In genomic region chr11:97108976-97109375, GRCm38 (mm10) we compare ENCODE assay signal across 23 mouse cellular contexts. TPM values are rescaled to one million over a fixed set of nuclear protein-coding genes. Genes with fewer than 3 reads are reported as not detected.
"Had no signal": no experiment of that assay in that cellular context is flagged by ENCODE, and none has a peak within 500 bp of the region (broad histone marks: within the 10 kb centered on the region; RNA-seq: fewer than 3 reads in every experiment).

No protein-coding gene starts in this region.

- DNase-seq: kidney, postnatal 25 days; layer of hippocampus, adult 9-11 months; liver; lung, adult 18-20 months; lung, postnatal 10 days; lung, postnatal 36 days; right cerebral cortex, postnatal 25 days; spleen, adult 18-20 months; thymus, postnatal 25 days had no signal

- H3K36me3 ChIP-seq: limb, embryonic 10.5 days; limb, embryonic 13.5 days; liver, embryonic 12.5 days; liver, embryonic 15.5 days; lung, embryonic 15.5 days; midbrain, embryonic 10.5 days; midbrain, embryonic 13.5 days; neural tube, embryonic 12.5 days; neural tube, embryonic 15.5 days; stomach, embryonic 15.5 days had no signal

- H3K27ac ChIP-seq: kidney, postnatal 0 days; layer of hippocampus, adult 2 months; limb, embryonic 10.5 days; limb, embryonic 13.5 days; liver, embryonic 12.5 days; liver, embryonic 15.5 days; lung, embryonic 15.5 days; midbrain, embryonic 10.5 days; midbrain, embryonic 13.5 days; neural tube, embryonic 12.5 days; neural tube, embryonic 15.5 days; stomach, embryonic 15.5 days had no signal

- H3K9me3 ChIP-seq: limb, embryonic 10.5 days; limb, embryonic 13.5 days; liver, embryonic 12.5 days; liver, embryonic 15.5 days; lung, embryonic 15.5 days; megakaryocyte, embryonic 14.5 days; midbrain, embryonic 10.5 days; midbrain, embryonic 13.5 days; neural tube, embryonic 12.5 days; neural tube, embryonic 15.5 days; stomach, embryonic 15.5 days had no signal

- H3K4me1 ChIP-seq: liver, embryonic 12.5 days; liver, embryonic 15.5 days; neural tube, embryonic 15.5 days had no signal

- H3K4me3 ChIP-seq: layer of hippocampus, adult 2 months; limb, embryonic 10.5 days; limb, embryonic 13.5 days; liver, embryonic 12.5 days; liver, embryonic 15.5 days; lung, embryonic 15.5 days; megakaryocyte, embryonic 14.5 days; midbrain, embryonic 10.5 days; midbrain, embryonic 13.5 days; neural tube, embryonic 12.5 days; neural tube, embryonic 15.5 days; stomach, embryonic 15.5 days had no signal

- ATAC-seq: liver, embryonic 12.5 days; midbrain, embryonic 13.5 days had no signal

RNA-seq across cellular contexts. Expression of gene Tbx21, which starts 6.2 kb away (rescaled TPM):
- polyA plus RNA-seq: kidney, embryonic 14.5 days; kidney, postnatal 0 days; liver, embryonic 12.5 days; neural tube, embryonic 12.5 days; stomach, embryonic 15.5 days had no signal
